Mouse (Mus musculus): ENCODE data around the gene Zfp691. TPM values are rescaled to one million over a fixed set of nuclear protein-coding genes. Genes with fewer than 3 reads are reported as not detected.

The Zfp691 gene
- total RNA-seq, 1 experiment from 2014 or later = 6.1 TPM

- peak; percentile 40 for ATAC-seq (replicated peaks; ENCODE audit: insufficient number of reproducible peaks, low FRiP score, low TSS enrichment, poor library complexity, severe bottlenecking)
Observed at GRCm38 (mm10) chr4:119177702-119178101, 3.7 kb upstream of the Zfp691 start.

- ATAC-seq (replicated peaks; ENCODE audit: insufficient number of reproducible peaks, low FRiP score, low TSS enrichment, poor library complexity, severe bottlenecking) = no peak
Observed at GRCm38 (mm10) chr4:119172919-119173650, 910 bp downstream of the Zfp691 start.

GRCm38 (mm10) chr4:119167663-119168062 lies 6.3 kb downstream of the Zfp691 start:
- ATAC-seq (replicated peaks; ENCODE audit: insufficient number of reproducible peaks, low FRiP score, low TSS enrichment, poor library complexity, severe bottlenecking) = peak; percentile 81

- no peak for ATAC-seq (replicated peaks; ENCODE audit: insufficient number of reproducible peaks, low FRiP score, low TSS enrichment, poor library complexity, severe bottlenecking)
Observed at GRCm38 (mm10) chr4:119167068-119167467, 6.9 kb downstream of the Zfp691 start.

- ATAC-seq (replicated peaks; ENCODE audit: insufficient number of reproducible peaks, low FRiP score, low TSS enrichment, poor library complexity, severe bottlenecking) = no peak
Observed at GRCm38 (mm10) chr4:119165916-119166315, 8.1 kb downstream of the Zfp691 start.

GRCm38 (mm10) chr4:119162990-119163389 lies 11.0 kb downstream of the Zfp691 start:
- ATAC-seq (replicated peaks; ENCODE audit: insufficient number of reproducible peaks, low FRiP score, low TSS enrichment, poor library complexity, severe bottlenecking) = no peak

- ATAC-seq (replicated peaks; ENCODE audit: insufficient number of reproducible peaks, low FRiP score, low TSS enrichment, poor library complexity, severe bottlenecking) = no peak
Observed at GRCm38 (mm10) chr4:119161358-119161757, 12.6 kb downstream of the Zfp691 start.

GRCm38 (mm10) chr4:119157891-119158290 lies 16.1 kb downstream of the Zfp691 start:
- no peak for ATAC-seq (replicated peaks; ENCODE audit: insufficient number of reproducible peaks, low FRiP score, low TSS enrichment, poor library complexity, severe bottlenecking)

- no peak for ATAC-seq (replicated peaks; ENCODE audit: insufficient number of reproducible peaks, low FRiP score, low TSS enrichment, poor library complexity, severe bottlenecking)
Observed at GRCm38 (mm10) chr4:119157186-119157585, 16.8 kb downstream of the Zfp691 start.

GRCm38 (mm10) chr4:119148741-119149140 lies 25.3 kb downstream of the Zfp691 start:
- no peak for ATAC-seq (replicated peaks; ENCODE audit: insufficient number of reproducible peaks, low FRiP score, low TSS enrichment, poor library complexity, severe bottlenecking)

GRCm38 (mm10) chr4:119147347-119147746 lies 26.6 kb downstream of the Zfp691 start:
- ATAC-seq (replicated peaks; ENCODE audit: insufficient number of reproducible peaks, low FRiP score, low TSS enrichment, poor library complexity, severe bottlenecking) = no peak

GRCm38 (mm10) chr4:119146816-119147215 lies 27.2 kb downstream of the Zfp691 start:
- ATAC-seq (replicated peaks; ENCODE audit: insufficient number of reproducible peaks, low FRiP score, low TSS enrichment, poor library complexity, severe bottlenecking) = no peak

GRCm38 (mm10) chr4:119142230-119142871 lies 31.6 kb downstream of the Zfp691 start:
- ATAC-seq (replicated peaks; ENCODE audit: insufficient number of reproducible peaks, low FRiP score, low TSS enrichment, poor library complexity, severe bottlenecking) = no peak

- ATAC-seq (replicated peaks; ENCODE audit: insufficient number of reproducible peaks, low FRiP score, low TSS enrichment, poor library complexity, severe bottlenecking) = no peak
Observed at GRCm38 (mm10) chr4:119141191-119141590, 32.8 kb downstream of the Zfp691 start.

- peak; percentile 66 for ATAC-seq (replicated peaks; ENCODE audit: insufficient number of reproducible peaks, low FRiP score, low TSS enrichment, poor library complexity, severe bottlenecking)
Observed at GRCm38 (mm10) chr4:119140126-119140525, 33.9 kb downstream of the Zfp691 start.

- no peak for ATAC-seq (replicated peaks; ENCODE audit: insufficient number of reproducible peaks, low FRiP score, low TSS enrichment, poor library complexity, severe bottlenecking)
Observed at GRCm38 (mm10) chr4:119138776-119139175, 35.2 kb downstream of the Zfp691 start.

GRCm38 (mm10) chr4:119138171-119138570 lies 35.8 kb downstream of the Zfp691 start:
- no peak for ATAC-seq (replicated peaks; ENCODE audit: insufficient number of reproducible peaks, low FRiP score, low TSS enrichment, poor library complexity, severe bottlenecking)

- ATAC-seq (replicated peaks; ENCODE audit: insufficient number of reproducible peaks, low FRiP score, low TSS enrichment, poor library complexity, severe bottlenecking) = no peak
Observed at GRCm38 (mm10) chr4:119137313-119137712, 36.7 kb downstream of the Zfp691 start.

GRCm38 (mm10) chr4:119133860-119134259 lies 40.1 kb downstream of the Zfp691 start:
- ATAC-seq (replicated peaks; ENCODE audit: insufficient number of reproducible peaks, low FRiP score, low TSS enrichment, poor library complexity, severe bottlenecking) = no peak

- no peak for ATAC-seq (replicated peaks; ENCODE audit: insufficient number of reproducible peaks, low FRiP score, low TSS enrichment, poor library complexity, severe bottlenecking)
Observed at GRCm38 (mm10) chr4:119133306-119133705, 40.7 kb downstream of the Zfp691 start.
